Mouse (Mus musculus) cerebellum, adult 8-10 months (tissue): ENCODE measurements around the gene Trip12.

Experiments
- DNase-seq: peaks from one replicate; pipeline ENCODE4 v3.0.0; 2022

Trip12 gene

GRCm38 (mm10) chr1:84855756-84856155, 15.4 kb upstream of the Trip12 start:
- DNase-seq = no peak

- no peak for DNase-seq
These were observed 14.7 kb upstream of the Trip12 start for GRCm38 (mm10) chr1:84854966-84855365.

GRCm38 (mm10) chr1:84853721-84854120, 13.4 kb upstream of the Trip12 start:
- no peak for DNase-seq

- no peak for DNase-seq
These were observed 11.4 kb upstream of the Trip12 start for GRCm38 (mm10) chr1:84851512-84852235.

- DNase-seq = no peak
These were observed 10.2 kb upstream of the Trip12 start for GRCm38 (mm10) chr1:84850471-84850870.

GRCm38 (mm10) chr1:84849804-84850203, 9.5 kb upstream of the Trip12 start:
- DNase-seq = no peak

GRCm38 (mm10) chr1:84848801-84849455, 8.6 kb upstream of the Trip12 start:
- no peak for DNase-seq

- DNase-seq = no peak
These were observed 8.0 kb upstream of the Trip12 start for GRCm38 (mm10) chr1:84848335-84848734.

- DNase-seq = no peak
These were observed 7.4 kb upstream of the Trip12 start for GRCm38 (mm10) chr1:84847698-84848097.

GRCm38 (mm10) chr1:84843366-84843765, 3.0 kb upstream of the Trip12 start:
- no peak for DNase-seq

- no peak for DNase-seq
These were observed 745 bp upstream of the Trip12 start for GRCm38 (mm10) chr1:84841061-84841460.

GRCm38 (mm10) chr1:84839309-84840017, 853 bp downstream of the Trip12 start, which contains the start of gene Fbxo36:
TSS of gene Fbxo36 (plus strand) at chr1:84839841.
- DNase-seq = peak; percentile 92

GRCm38 (mm10) chr1:84838621-84839151, 1.6 kb downstream of the Trip12 start:
- DNase-seq = peak; percentile 56

- DNase-seq = peak; percentile 7
These were observed 2.2 kb downstream of the Trip12 start for GRCm38 (mm10) chr1:84838156-84838555.

- no peak for DNase-seq
These were observed 2.7 kb downstream of the Trip12 start for GRCm38 (mm10) chr1:84837523-84838145.

- DNase-seq = no peak
These were observed 15.2 kb downstream of the Trip12 start for GRCm38 (mm10) chr1:84825091-84825490.

- no peak for DNase-seq
These were observed 22.7 kb downstream of the Trip12 start for GRCm38 (mm10) chr1:84817596-84817995.

GRCm38 (mm10) chr1:84803788-84804187, 36.5 kb downstream of the Trip12 start:
- no peak for DNase-seq

- no peak for DNase-seq
These were observed 41.1 kb downstream of the Trip12 start for GRCm38 (mm10) chr1:84799166-84799565.

GRCm38 (mm10) chr1:84795335-84795734, 45.0 kb downstream of the Trip12 start:
- DNase-seq = no peak

- no peak for DNase-seq
These were observed 48.9 kb downstream of the Trip12 start for GRCm38 (mm10) chr1:84791393-84791792.

- no peak for DNase-seq
These were observed 59.7 kb downstream of the Trip12 start for GRCm38 (mm10) chr1:84780630-84781029.

GRCm38 (mm10) chr1:84777455-84777854, 62.9 kb downstream of the Trip12 start:
- DNase-seq = no peak
